Mouse (Mus musculus) thymus, adult 2 months (tissue): ENCODE results near the gene Abhd11.
A peak's percentile ranks its signal among the peaks of the same experiment; 100 is the strongest.

Source experiments
- CTCF ChIP-seq: fragments of 200-500 bp; IDR thresholded peaks from 2 replicates; pipeline ENCODE4 v1.5.1; 2012; ENCODE audit warnings: mild to moderate bottlenecking, control low read depth, low read length, moderate library complexity, borderline replicate concordance; ENCODE audit not compliant: control insufficient read depth, poor library complexity, insufficient read depth; ENCODE audit errors: extremely low read depth
- POLR2A ChIP-seq: fragments of 200-500 bp; IDR thresholded peaks from 2 replicates; pipeline ENCODE4 v1.6.1; 2012; ENCODE audit warnings: mild to moderate bottlenecking, low read length, control low read depth, moderate library complexity; ENCODE audit not compliant: control insufficient read depth, poor library complexity, insufficient read depth; ENCODE audit errors: extremely low read depth

- peak; percentile 85 for TF ChIP-seq CTCF
- TF ChIP-seq POLR2A, result no peak
These were observed 3.9 kb downstream of the Abhd11 start for GRCm38 (mm10) chr5:135012671-135013441.
